Mouse (Mus musculus) embryonic facial prominence, embryonic 11.5 days (tissue): ENCODE results near the gene Dapk2. TPM values are rescaled to one million over a fixed set of nuclear protein-coding genes. Genes with fewer than 3 reads are reported as not detected.
A peak's percentile ranks its signal among the peaks of the same experiment; 100 is the strongest.

Source experiments
- ATAC-seq: fragments of 200-750 bp; cut with Nextera tagmentation; replicated peaks from 2 replicates; pipeline ENCODE4 v1.8.0; 2017; ENCODE audit warnings: low read depth; ENCODE audit not compliant: insufficient number of reproducible peaks, low FRiP score, low TSS enrichment
- DNase-seq: peaks from one replicate; pipeline ENCODE4 v3.0.0-alpha.2; 2015; ENCODE audit warnings: low spot score
- H3K27ac ChIP-seq: fragments of 300-500 bp; sonication (generic); replicated peaks from 2 replicates; pipeline ENCODE4 v1.5.1; 2014; ENCODE audit warnings: mild to moderate bottlenecking, low read depth, low read length, control low read depth
- H3K27me3 ChIP-seq: fragments of 300-500 bp; sonication (generic); 2 replicates; pipeline ENCODE4 v1.6.1; 2014; ENCODE audit warnings: mild to moderate bottlenecking, low read length, moderate library complexity, mixed read lengths; ENCODE audit not compliant: control insufficient read depth, insufficient read depth
- H3K36me3 ChIP-seq: fragments of 300-500 bp; sonication (generic); replicated peaks from 2 replicates; pipeline ENCODE4 v1.6.1; 2014; ENCODE audit warnings: low read depth, mild to moderate bottlenecking, low read length, moderate library complexity, mixed read lengths; ENCODE audit not compliant: control insufficient read depth, insufficient read depth
- H3K4me1 ChIP-seq: fragments of 300-500 bp; sonication (generic); 2 replicates; pipeline ENCODE4 v1.6.1; 2014; ENCODE audit warnings: low read length, mixed read lengths; ENCODE audit not compliant: control insufficient read depth, insufficient read depth
- H3K4me2 ChIP-seq: fragments of 300-500 bp; sonication (generic); 2 replicates; pipeline ENCODE4 v1.6.1; 2014; ENCODE audit warnings: low read depth, mild to moderate bottlenecking, control low read depth, low read length, moderate library complexity
- H3K4me3 ChIP-seq: fragments of 300-500 bp; sonication (generic); 2 replicates; pipeline ENCODE4 v1.5.1; 2014; ENCODE audit warnings: low read depth, low read length, control low read depth
- H3K9ac ChIP-seq: fragments of 300-500 bp; sonication (generic); replicated peaks from 2 replicates; pipeline ENCODE4 v1.6.1; 2014; ENCODE audit warnings: mild to moderate bottlenecking, control low read depth, low read length
- H3K9me3 ChIP-seq: fragments of 300-500 bp; sonication (generic); replicated peaks from 2 replicates; pipeline ENCODE4 v1.6.1; 2016; ENCODE audit warnings: mild to moderate bottlenecking, low read length, inconsistent platforms, mixed read lengths; ENCODE audit not compliant: control insufficient read depth
- WGBS: fragments of 180-500 bp; shearing (Covaris S2); extraction: QIAGEN DNeasy Blood & Tissue Kit; methylation state at CpG from one replicate; pipeline ENCODE4 v1.1.7; 2014; 5-methylcytosine and 5-hydroxymethylcytosine counted together
- polyA plus RNA-seq: library from polyadenylated mRNA; unstranded; fragments of >200 nt; fragmentation: Nextera tagmentation; extraction: Ambion mirVana; gene quantifications from 2 replicates; pipeline ENCODE4 v1.2.1, GENCODE M21; 2014

Gene Dapk2
- polyA plus RNA-seq = 5.7 and 6.2 TPM in 2 replicates

DNA sequence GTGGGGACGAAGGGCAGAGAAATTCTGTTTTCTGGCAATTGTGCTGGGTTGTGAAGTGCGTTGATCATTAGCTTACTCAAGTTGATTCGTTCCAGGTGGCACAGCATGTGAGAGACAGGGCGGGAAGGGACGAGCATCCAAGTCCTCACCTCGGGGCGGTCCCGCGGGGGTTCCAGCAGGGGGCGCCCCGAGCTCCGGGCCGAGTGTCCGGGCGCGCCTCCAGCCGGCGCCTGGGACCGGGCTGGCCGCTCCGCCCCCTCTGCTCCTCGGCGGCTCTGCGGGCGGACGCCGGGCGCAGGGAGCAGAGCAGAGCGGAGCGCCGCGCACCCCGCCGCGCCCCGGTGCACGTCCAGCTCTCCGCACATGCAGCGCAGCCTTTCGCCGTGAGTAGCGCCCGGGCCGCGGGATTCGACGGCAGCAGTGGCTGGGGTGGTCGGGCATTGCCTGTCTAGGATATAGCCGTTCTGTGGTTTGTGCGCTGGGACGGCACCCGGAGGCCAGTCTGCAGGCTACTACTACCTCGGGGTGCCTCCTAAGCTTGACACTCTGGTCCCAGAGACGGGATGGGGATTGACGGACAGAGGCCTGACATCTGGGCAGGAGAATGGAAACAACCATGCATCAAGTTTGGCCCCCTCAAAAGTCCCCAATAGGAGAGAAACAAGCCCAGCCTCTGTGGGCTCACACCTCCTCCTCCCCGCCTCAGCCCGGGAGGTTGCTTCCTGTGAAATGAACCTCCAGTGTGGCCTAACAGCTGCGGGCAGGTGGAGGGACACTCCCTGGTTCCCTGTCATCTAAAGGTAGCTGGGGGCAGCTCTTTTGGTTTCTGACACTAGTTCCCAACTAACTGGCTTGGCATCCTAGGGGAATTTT, at the start of gene Dapk2:
Gene Dapk2, plus strand, starts transcription at position 266 of the 873 bp plus-strand sequence.
- ATAC-seq = peak; percentile 84
- H3K27me3 ChIP-seq = no peaks in the 10 kb centered on the region; the same call in 1 of the 2 replicates
- 2% methylated on average over 58 of the region's 58 CpGs for WGBS
- peak within 1 kb of the TSS; percentile 40 for H3K4me2 ChIP-seq
- no peaks in the 10 kb centered on the region for H3K9me3 ChIP-seq
- H3K4me1 ChIP-seq = no peaks in the 10 kb centered on the region
- no peak within 1 kb of the TSS for H3K27ac ChIP-seq
- no peaks in the 10 kb centered on the region for H3K36me3 ChIP-seq
- peak; percentile 88 for DNase-seq
- H3K4me3 ChIP-seq = peak within 1 kb of the TSS; percentile 32
- H3K9ac ChIP-seq = peak within 1 kb of the TSS; percentile 43

DNA sequence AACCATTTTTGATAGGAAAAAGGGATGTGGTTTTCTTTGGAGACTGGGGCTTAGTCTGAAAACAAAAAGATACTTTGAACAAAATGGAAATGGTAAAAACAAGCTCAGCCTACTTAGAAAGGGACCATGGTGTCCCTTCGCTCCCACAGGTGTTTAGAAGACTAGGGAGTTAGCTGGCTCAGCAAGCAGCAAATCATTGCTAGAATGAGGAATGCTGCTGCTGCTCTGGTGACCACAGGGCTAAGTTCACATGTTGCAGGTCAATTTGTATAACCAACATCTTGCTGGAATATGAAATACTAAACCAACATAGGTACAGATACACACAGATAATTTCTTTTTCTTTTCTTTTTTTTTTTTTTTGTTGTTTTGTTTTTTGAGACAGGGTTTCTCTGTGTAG, 48.4 kb upstream of the Dapk2 start:
- H3K27ac ChIP-seq = no peak overlapping the region
- H3K36me3 ChIP-seq = no peaks in the 10 kb centered on the region
- DNase-seq = no peak
- no peak overlapping the region for H3K4me3 ChIP-seq
- H3K9me3 ChIP-seq = no peaks in the 10 kb centered on the region
- no peaks in the 10 kb centered on the region; the same call in 1 of the 2 replicates for H3K4me1 ChIP-seq
- ATAC-seq = no peak
- no peak overlapping the region for H3K4me2 ChIP-seq
- no peak overlapping the region for H3K9ac ChIP-seq
- WGBS = 98% methylated on average over 1 of the region's 1 CpGs
- no peaks in the 10 kb centered on the region for H3K27me3 ChIP-seq

DNA sequence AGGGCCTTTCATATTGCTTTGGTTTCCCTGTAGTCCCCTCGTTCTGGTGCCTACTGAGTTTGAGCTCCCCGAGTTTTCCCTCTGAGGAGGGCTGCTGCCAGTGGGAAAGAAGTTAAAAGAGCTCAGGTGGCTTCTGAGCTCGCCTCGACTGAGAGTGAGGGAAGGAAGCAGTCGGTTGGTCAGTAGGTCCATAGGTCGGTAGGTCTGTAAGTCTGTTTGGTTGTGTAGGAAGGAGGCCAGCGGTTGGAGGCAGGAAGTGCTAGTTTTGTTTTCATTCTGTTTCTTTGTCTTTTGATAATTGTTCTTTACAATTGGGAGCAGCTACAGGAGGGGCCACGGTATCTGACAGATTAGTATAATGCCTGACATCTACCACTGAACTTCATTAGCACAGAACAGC, 47.9 kb upstream of the Dapk2 start:
- Histone ChIP-seq H3K36me3 (no peaks in the 10 kb centered on the region), H3K4me3 (no peak overlapping the region), H3K4me2 (no peak overlapping the region), H3K9me3 (no peaks in the 10 kb centered on the region), H3K4me1 (no peaks in the 10 kb centered on the region; the same call in 1 of the 2 replicates), H3K27me3 (no peaks in the 10 kb centered on the region), H3K9ac (no peak overlapping the region), H3K27ac (peak overlapping the region; percentile 31; the same call in 1 of the 2 replicates)
- WGBS = 49% methylated on average over 8 of the region's 8 CpGs
- DNase-seq (no peak), ATAC-seq (no peak)

DNA sequence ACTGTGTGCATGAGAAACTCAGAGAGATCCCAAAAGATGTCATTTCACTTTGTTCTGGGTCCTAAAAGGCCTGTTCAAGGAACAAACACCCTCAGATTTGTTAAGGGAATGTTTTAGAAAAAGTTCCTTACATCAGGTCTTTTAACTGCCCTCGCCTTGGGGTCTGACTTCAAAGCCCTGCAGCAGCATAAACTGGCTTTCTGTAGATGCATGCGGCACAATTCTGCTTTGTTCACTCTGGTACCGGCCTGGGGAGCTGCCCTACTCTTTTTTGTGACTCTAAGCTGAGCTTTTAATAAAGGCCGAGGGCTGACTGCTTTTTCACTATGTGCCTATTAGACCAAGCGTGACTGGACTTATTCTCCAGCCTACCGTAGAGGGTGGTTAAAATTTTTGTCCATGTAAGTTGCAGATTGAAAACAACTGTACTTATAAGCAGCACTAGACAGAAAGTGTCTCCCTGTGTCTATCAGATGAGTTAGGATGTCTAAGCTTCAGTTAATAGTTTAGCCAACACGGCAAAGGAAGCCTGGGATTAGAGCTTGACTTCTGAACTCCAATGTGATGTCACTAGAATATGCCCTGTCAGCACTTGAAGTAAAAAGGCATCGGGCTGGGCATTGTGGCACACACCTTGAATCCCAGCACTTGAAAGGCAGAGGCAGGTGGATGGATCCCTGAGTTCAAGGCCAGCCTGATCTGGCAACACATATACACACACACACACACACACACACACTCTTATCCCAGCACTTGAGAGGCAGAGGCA, 47.2 kb upstream of the Dapk2 start:
- Histone ChIP-seq H3K27ac (peak overlapping the region; percentile 31), H3K9me3 (no peaks in the 10 kb centered on the region), H3K27me3 (no peaks in the 10 kb centered on the region), H3K36me3 (no peaks in the 10 kb centered on the region), H3K4me2 (no peak overlapping the region), H3K9ac (peak overlapping the region; percentile 8; the same call in 1 of the 2 replicates), H3K4me3 (no peak overlapping the region), H3K4me1 (no peaks in the 10 kb centered on the region; the same call in 1 of the 2 replicates)
- no peak for ATAC-seq
- WGBS = 39% methylated on average over 8 of the region's 8 CpGs
- peak; percentile 12 for DNase-seq

- 96% methylated on average over 3 of the region's 3 CpGs for WGBS
- H3K36me3 ChIP-seq = no peaks in the 10 kb centered on the region
- no peaks in the 10 kb centered on the region for H3K27me3 ChIP-seq
- H3K27ac ChIP-seq = no peak overlapping the region
- no peak for DNase-seq
- H3K4me1 ChIP-seq = no peaks in the 10 kb centered on the region; the same call in 1 of the 2 replicates
- H3K9me3 ChIP-seq = no peaks in the 10 kb centered on the region
- no peak overlapping the region for H3K4me3 ChIP-seq
- ATAC-seq = no peak
- H3K9ac ChIP-seq = no peak overlapping the region
- no peak overlapping the region for H3K4me2 ChIP-seq
These were observed 43.7 kb upstream of the Dapk2 start for GRCm38 (mm10) chr9:66114341-66114740.

DNA sequence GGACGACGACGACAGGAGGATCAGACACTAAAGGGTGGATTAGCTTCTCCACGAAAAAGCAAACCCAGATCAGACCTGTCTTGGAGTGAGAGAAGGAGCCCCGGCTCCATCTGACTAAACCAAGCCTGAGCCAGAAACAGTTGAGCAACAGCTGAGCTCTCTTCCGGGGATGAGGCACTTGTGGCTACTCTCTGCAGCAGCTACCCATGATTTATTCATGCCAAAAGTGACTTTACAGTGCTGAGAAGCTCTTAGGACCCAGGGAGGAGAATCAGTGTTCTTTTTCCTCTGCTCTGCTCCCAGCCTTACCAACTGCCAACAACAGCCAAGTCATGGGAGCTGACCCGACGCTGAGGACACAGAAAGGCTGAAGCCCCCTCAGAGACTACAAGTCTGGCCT, 41.1 kb upstream of the Dapk2 start:
- H3K9me3 ChIP-seq = no peaks in the 10 kb centered on the region
- no peak for DNase-seq
- WGBS = 72% methylated on average over 8 of the region's 8 CpGs
- no peaks in the 10 kb centered on the region for H3K27me3 ChIP-seq
- H3K4me2 ChIP-seq = no peak overlapping the region
- H3K4me3 ChIP-seq = no peak overlapping the region
- no peaks in the 10 kb centered on the region for H3K36me3 ChIP-seq
- no peak overlapping the region for H3K9ac ChIP-seq
- H3K27ac ChIP-seq = no peak overlapping the region
- ATAC-seq = no peak
- H3K4me1 ChIP-seq = no peaks in the 10 kb centered on the region

GRCm38 (mm10) chr9:66119498-66119897, 38.5 kb upstream of the Dapk2 start:
- H3K36me3 ChIP-seq = no peaks in the 10 kb centered on the region
- DNase-seq (no peak), ATAC-seq (no peak)
- H3K27ac ChIP-seq = no peak overlapping the region
- no peaks in the 10 kb centered on the region for H3K27me3 ChIP-seq
- no peaks in the 10 kb centered on the region for H3K4me1 ChIP-seq
- H3K9ac ChIP-seq = no peak overlapping the region
- no peaks in the 10 kb centered on the region for H3K9me3 ChIP-seq
- no peak overlapping the region for H3K4me2 ChIP-seq
- WGBS = 90% methylated on average over 2 of the region's 2 CpGs
- H3K4me3 ChIP-seq = no peak overlapping the region

- no peaks in the 10 kb centered on the region for H3K27me3 ChIP-seq
- no peak overlapping the region for H3K9ac ChIP-seq
- no peaks in the 10 kb centered on the region for H3K9me3 ChIP-seq
- H3K4me3 ChIP-seq = no peak overlapping the region
- no peaks in the 10 kb centered on the region for H3K36me3 ChIP-seq
- no peak overlapping the region for H3K27ac ChIP-seq
- 95% methylated on average over 4 of the region's 4 CpGs for WGBS
- no peaks in the 10 kb centered on the region for H3K4me1 ChIP-seq
- no peak for DNase-seq
- ATAC-seq = no peak
- no peak overlapping the region for H3K4me2 ChIP-seq
These were observed 37.9 kb upstream of the Dapk2 start for GRCm38 (mm10) chr9:66120106-66120505.
